Mouse (Mus musculus) spleen, embryonic (tissue): Measurements from ENCODE around the gene D630023F18Rik.

Source experiments
- CTCF ChIA-PET: fragments of 350-600 bp; sonication (Branson Sonifier 250); formaldehyde crosslinking; loops from one replicate; lab custom pipeline; 2022; lab: Charles Lee

The D630023F18Rik gene

DNA sequence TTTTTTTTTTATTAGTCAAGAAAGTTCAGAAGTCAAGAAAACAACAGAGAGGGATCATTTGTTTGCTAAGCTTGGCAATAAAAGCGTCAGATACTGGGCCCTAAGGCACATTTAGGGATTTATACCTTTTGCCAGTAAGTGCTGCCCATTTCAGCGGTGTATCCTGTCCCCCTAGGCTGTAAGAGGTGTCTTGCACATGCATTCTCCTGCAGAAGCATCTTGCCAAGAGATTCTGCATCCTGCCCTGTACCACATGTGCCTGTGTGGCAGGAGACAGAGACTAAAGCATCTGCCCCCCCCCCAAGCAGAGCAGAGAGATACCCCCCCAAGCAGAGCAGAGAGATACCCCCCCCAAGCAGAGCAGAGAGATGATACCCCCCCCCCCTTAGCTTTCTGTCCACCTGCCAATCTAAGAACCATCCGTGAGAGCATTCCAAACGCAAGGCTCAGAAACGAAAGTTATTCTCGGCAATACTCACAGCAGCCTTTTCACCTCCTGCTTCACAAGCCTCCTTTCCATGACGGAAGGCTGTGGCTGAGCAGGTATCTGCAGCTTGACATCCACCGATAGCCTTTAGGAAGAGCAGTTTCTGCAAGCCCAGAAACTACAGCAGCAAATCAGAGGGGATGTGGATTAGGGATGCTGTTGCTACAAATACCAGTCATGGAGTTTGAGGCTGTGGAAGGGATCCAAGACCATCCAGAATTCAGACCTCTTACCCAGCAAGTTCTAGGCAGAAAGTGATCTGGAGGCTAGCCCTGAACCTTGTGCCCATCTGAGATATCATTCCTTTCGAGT lies at the start of gene D630023F18Rik:
TSS of gene D630023F18Rik (minus strand) at position 641 of the 799 bp plus-strand sequence.
- CTCF ChIA-PET: no interaction called here

DNA sequence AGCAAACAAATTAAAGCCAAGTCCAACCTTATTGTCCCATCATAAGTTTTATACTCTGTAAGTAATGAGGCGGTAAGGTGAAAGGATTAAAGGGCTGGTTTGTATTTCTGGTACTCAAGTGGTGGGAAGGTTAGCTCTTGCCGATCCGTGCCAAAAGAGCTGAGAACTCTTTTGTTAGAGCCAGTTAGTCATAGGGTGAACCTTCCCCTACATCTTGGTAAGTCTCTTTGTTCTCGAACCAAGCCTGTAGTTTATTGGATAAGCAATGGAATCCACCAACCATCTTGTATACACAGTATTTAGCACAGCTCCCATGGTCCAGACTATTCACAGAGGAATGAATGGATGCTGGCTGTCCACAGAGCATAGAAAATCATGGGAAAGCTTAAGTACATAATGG lies 48.6 kb upstream of the D630023F18Rik start:
- CTCF ChIA-PET: interaction anchor here (0.6 to 0.7 kb wide), 2 partner anchors 731 to 1916 kb away, joined by 3 to 20 read pairs; no protein-coding TSS in a partner anchor

DNA sequence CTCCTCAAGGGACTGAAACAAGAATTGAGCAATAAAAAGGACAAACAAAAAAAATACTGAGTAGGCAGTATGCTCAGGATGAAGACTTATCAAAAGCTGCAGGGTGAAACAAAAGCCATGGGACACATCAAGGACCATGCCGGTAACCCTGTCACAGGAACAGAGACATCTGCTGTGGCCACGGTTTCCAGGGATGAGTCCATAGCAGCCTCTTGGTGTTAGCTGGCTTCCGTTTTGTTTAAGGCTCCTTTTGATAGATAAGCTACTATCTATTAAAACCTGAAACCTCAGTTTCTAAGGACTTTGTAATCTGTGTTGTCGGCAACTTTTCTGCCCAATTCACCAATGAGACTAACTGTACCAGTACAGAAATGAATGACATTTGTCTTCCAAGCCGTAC lies 46.9 kb upstream of the D630023F18Rik start:
- CTCF ChIA-PET: no interaction called here

DNA sequence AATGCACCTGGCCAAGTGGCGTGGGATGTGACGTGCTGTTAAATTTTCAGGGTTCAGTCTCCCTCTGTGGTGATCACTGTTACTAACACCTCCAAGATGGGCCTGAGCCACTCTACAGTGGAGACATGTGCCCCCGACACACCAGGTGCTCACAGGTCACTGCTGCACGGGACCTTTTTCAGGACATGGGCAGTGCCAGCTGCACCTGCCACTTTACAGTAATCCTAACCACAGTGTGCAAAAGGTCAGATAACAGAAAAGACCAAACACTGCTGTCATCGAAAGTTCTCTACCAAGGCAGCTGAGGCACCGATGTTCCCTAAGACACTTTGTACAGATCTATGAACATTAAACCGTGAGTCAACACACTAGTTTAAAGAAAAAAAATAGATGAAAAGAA lies 46.5 kb upstream of the D630023F18Rik start:
- CTCF ChIA-PET: interaction anchor here (1.0 kb wide), 1 partner anchor 9 kb away, joined by 3 read pairs; no protein-coding TSS in a partner anchor

DNA sequence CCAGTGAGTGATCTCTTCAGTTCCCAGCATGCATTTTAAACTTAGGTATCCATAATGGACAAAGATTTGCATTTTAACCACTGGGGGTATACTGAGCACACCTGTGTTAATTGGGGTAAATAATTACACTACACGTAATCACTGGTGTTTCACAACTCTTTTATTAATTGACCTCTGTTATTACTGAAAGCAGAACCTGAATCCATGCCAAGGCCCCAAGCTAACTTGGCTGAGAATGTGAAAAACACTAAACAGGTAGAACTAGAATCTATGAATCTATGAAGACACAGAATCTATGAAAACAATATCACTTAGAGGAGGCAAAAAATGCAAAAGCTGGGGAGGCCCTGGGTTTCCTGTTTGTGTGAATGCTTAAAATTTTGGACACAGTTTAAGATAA lies 44.5 kb upstream of the D630023F18Rik start:
- CTCF ChIA-PET: no interaction called here

DNA sequence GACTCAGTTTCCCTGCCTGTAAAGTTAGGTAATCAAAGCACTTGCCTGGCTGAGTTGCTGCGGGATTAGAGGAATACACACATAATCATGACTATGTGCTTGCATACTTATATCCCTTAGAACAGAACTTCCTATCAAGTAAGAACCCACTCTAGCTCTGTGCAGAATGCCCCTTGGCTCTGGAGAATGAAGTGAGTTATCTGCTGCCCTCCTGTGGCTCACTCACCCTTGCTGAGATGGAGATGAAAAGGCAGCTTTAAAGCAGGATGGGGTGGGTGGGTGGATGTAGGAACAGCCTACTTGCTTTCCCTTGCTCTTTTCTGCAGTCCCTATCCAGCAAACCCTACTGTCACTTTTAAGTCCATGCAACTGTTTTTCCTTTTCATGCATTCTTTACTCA lies 39.2 kb upstream of the D630023F18Rik start:
- CTCF ChIA-PET: no interaction called here

DNA sequence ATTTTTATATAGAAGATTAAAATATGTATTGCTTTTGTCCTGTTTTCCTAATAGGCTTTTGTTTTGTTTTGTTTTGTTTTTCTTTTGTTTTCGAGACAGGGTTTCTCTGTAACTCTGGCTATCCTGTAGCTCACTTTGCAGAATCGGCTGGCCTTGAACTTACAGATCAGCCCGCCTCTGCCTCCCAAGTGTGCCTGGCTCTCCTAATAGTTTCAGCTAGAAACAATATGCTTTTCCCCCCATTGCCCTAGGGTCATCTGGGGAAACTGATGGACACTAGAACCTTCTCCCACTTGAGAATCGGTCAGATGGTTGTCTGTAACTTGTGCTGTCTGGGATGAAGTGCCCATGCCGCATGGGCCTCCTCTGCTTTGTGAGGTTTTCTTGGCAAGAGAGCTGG lies 33.1 kb upstream of the D630023F18Rik start:
- CTCF ChIA-PET: no interaction called here

DNA sequence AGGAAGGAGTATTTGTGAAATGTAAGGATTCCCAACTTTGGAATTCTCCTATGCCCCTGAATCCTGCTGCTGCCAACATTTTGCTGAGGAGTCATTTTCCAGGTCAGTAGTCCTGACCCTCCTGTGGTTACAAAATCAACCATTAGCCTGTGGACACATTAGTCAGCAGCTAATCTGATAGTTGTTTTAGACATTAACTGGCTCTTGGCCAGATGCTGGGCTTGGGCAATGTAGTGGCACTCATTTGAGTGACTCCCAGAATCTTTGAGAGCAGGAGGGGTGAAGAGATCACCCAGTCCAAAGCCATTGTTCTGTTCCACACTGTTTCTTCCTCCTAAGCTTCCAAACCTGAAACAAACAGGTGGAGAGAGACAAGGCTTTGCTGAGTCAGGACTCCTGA lies 31.8 kb upstream of the D630023F18Rik start:
- CTCF ChIA-PET: no interaction called here

DNA sequence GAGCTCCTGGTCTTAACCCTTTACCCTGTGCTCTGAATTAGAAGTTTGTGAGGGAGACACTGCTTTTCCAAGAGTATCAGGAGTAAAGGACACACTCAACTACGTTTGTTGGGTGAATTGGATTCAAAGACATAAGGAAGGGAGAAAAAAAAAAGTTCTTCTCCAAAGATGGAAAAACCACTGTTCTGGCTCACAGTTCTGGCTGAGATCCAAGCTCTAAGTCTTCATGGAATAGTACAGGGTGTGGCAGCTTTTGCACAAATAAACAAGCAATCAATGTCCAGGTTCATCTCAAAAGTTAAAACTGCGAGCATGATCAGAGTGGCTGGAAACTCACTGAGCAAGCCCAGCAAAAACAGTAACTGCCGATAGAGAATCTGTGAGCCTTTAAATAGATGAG lies 25.0 kb upstream of the D630023F18Rik start:
- CTCF ChIA-PET: no interaction called here

DNA sequence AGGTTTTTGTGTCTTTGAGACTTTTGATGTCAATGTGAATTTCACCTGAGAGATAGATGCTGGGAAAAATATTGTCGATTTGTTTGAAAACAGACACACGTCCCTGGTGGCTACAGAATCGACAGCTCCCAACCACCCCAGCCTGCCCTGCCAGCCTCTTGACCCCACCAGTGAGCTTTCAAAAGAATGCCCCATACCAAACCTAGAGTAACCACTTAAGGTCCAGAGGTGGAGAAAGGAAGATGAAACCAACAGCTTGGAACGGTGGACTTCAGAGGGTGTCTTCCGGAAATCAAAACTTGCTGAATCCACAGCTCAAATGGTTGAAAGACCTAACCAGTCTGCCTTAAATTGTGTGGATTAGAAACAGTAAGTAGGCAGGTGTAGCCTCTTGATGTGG lies 24.3 kb upstream of the D630023F18Rik start:
- CTCF ChIA-PET: no interaction called here

DNA sequence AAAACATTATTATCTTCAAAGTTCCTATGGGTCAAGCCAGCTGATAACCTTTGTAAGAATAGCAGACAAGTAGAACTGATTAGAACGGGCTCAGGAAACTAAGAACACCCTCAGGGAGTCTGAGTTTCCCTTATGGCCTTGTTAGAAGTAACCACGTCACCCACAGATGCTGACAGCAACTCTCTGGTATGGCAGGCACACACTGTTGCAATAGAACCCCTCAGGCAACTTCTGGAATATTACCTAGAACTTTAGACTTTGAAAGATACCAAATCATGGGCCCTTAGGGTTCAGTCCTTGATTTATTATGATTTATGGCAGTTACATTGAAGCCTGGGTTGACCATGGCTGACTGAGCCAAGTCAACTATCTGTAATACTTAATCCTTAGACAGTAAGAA lies 23.6 kb upstream of the D630023F18Rik start:
- CTCF ChIA-PET: no interaction called here

DNA sequence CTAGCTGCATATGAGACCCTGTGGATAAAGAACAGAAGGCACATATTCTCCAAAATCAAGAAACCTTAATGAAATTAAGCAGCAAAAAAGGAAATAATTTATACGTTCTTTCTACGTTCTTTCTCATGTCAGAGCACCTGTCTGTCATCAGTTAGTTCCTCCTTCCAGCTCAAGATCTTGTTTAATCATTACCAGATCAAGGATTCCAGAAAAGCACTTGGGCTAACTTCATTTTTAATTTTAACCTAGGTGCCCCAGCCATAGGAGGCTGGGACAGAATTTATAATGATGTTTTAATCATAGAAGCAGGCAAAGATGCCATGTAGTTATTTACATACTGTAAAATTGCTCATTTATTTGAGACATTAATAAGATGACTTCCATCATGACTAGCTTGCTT lies 21.8 kb upstream of the D630023F18Rik start:
- CTCF ChIA-PET: no interaction called here

DNA sequence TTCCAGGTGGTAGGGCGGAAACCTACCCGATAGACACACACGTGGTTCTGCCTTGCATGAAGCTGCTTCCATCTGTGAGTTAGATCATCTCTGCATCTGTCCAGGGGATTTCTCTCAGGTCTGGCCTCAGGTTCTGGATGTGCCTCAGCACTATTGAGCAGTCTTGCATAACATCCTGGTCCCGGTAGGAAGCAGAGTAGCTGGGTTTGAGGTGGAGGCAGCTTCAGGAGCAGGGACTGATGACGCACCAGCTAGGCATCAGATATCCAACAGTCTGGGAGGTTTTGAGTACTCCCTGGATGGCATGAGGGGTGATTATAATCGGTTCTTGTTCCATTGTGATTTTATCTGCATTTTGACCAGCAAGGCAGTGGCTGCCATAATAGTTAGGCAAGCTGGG lies 14.5 kb upstream of the D630023F18Rik start:
- CTCF ChIA-PET: no interaction called here

DNA sequence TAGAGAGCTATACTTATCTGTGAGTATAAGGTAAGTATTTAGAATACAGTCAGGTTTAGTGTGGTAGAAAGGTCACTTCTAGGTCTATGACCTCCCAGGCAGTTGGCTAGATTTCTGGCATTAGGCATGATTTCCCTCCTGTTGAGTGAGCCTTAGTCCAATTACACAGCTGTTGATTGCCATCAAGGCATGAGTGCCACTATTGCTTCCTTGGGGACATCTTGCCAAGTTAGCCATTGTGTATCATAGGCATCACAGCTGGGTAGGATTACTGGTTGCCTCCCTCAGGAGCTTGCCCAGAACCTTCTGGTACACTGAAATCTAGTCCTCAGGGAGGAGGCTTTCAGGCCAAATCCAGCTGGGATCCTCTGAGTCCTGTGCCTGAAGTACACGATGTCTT lies 9.8 kb upstream of the D630023F18Rik start:
- CTCF ChIA-PET: no interaction called here

DNA sequence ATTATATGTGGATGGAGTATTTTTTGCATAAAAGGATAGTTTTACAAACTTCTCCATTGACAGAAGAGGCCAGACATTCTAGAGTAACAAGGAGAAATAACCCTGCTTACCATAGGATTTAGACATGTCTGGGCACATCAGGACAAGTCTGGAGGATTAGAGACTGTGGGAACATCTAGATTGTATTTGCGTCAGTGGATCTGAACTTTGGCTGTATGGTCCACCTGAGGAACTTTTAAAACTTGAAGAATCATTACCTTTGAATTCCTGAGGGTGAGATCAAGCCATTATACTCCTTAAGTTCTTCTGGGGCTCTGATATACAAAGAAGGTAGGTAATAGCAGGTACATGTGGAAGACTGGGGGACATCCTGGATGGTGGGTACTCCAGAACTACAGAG lies 8.7 kb upstream of the D630023F18Rik start:
- CTCF ChIA-PET: no interaction called here

DNA sequence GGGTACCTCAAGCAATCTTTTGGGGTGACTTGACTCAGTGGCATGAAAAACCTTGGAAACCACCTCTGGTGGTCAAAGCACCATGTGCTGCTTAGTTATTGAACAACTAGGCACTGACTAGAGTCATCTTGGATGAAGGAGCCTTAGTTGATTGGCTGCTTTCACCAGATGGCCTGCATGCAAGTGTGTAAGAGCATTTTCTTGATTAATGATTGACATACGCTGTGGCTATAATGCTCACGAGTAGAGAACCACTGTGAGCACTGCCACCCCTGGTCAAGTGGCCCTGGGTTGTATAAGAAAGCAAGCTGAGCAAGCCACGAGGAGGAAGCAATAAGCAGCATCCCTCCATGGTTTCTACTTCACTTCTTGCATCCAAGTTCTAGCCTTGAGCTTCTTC lies 7.2 kb upstream of the D630023F18Rik start:
- CTCF ChIA-PET: no interaction called here

DNA sequence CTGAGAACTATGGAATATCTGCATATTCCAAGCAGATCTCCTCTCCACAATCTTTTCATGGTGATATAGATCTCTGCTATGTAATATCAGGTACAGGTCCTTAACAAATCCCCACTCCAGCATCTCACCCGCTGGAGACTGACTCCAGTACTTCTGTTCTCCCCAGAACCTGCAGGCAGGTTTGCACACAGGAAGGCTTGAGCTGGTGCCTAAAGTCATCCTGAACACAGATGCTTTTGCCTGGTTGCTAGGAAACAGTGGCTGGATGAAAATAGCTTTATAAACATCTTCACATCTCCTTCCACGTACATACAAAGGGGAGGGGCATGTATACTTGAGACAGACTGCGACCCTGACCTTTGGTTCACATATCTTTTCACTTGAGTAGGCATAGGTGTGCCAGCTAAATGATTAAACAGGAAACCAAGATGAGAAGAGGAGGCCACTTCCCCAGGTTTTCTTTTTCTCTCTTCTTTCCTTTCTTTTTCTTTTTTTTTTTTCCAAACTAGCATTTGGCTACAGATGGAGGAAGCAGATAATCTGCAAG lies 6.7 kb upstream of the D630023F18Rik start:
- CTCF ChIA-PET: no interaction called here

DNA sequence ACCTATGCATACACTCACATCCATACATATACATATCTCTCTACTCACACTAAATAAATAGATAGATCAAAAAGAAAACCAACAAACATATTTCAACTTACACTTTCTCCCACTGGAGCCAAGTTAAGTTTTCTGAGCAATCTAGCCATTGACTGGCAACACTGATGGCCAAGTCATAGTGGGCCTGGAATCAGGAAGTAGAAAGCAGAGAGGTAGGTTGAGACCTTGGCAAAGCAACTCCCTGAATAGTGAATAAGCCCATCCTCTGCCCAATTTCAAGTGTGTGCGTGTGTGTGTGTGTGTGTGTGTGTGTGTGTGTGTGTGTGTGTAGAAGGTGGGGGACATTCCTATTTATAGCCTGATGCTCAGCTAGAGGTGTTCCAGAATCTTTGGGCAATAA lies 3.6 kb downstream of the D630023F18Rik start, which contains the start of gene Gm28845:
TSS of gene Gm28845 (minus strand) at position 121 of the 400 bp plus-strand sequence.
- CTCF ChIA-PET: no interaction called here

DNA sequence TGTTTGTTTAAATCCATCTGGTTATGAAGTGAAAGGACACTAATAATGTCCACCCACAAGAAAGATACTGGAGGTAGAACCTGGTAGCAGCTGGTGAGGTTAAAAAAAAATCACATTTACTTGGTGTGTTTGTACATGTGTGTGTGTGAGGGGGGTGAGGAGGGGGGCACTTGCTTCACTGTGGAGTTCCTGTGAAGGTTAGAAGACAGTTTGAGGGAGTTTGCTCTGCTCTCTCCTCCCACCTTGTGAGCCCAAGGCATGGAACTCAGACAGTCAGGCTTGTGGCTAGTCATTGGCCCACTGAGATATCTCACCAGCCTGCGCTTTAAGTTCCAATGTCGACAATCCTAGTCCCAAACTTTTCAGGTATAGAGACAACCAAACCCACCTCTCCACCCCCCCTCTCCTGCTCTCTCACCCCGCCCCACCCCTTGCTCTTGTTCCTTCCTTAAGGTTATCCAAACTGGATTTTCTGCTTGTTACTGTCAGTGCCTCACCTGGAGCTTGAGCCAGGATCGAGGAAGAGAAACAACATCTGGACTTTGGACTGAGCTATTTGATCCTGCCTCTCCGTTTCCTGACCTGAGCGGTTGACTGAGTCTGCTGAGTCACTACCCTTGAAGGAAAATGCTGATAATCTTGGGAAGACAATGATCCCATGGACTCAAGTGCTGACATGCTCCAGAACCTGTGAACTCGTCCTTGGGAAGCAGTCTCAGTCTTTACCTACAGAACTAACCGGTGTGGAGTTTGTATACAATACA lies 4.7 kb downstream of the D630023F18Rik start:
- CTCF ChIA-PET: no interaction called here

DNA sequence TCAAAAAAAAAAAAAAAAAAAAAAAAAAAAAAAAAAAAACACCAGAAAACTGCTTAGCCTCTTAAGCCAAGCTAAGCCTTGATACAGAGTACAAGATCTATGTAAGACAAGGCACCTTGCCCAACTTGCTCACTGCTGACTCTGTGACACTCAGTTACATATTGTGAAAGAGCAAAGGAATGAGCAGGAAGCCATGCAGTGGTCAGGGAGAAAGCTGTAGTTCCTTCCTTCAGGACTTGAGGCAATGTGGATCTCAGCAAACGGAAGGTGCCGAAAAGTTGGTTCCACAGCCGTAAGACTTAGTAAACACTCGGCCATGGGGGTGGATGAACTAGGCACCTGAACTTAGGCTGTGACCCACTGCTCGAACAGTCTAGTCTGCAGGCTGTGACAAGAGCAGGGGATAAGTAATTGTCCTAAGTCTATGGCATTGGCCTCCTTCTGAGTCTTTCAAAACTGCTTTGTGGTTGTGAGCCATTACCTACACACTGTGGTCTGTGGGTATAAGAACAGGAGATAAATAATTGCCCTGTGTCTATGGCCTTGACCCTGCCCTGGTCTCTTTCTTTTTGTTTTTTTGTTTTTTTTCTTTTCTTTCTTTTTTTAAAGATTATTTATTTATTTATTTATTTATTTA lies 9.4 kb downstream of the D630023F18Rik start:
- CTCF ChIA-PET: no interaction called here

DNA sequence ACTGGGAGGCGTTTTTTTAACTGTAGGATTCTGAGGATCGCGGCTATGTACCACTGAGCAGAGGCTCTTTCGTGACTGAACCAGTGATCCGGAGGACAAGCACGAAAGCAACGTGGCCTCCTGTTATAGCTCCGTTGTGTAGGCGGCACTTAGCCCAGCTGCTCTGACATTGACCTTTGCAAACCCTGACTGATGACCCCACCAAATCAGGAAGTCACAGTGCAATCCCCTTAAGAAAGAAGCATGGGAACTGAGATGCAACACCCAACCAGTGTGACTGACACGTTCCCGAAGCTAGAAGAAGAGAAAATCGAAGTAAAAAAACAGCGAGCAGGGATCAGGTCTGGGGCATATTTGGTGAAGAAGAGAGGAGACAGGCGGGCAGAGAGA lies 10.2 kb downstream of the D630023F18Rik start:
- CTCF ChIA-PET: no interaction called here
